8 mouse cellular contexts compared by ENCODE assay signal in genomic region chr8:126824575-126825208, GRCm38 (mm10).
DNase-seq lines count a peak whose midpoint lies in the region; ATAC-seq and TF ChIP-seq lines count a peak whose summit lies in the region.

No protein-coding gene starts in this region.

- peaks cover 55% of the 10 kb centered on the region for H3K4me1 ChIP-seq in heart, embryonic 13.5 days
- peaks cover 43% of the 10 kb centered on the region for H3K4me1 ChIP-seq in kidney, postnatal 0 days (replicated peaks; ENCODE audit: insufficient read depth, low read length)

- H3K27ac ChIP-seq in heart, embryonic 13.5 days (replicated peaks) = peak overlapping the region; percentile 94
- H3K27ac ChIP-seq in kidney, postnatal 0 days = peak overlapping the region; percentile 99

- 49% methylated on average over 10 of the region's 10 CpGs for WGBS in heart, embryonic 13.5 days
- 30% methylated on average over 10 of the region's 10 CpGs for WGBS in kidney, postnatal 0 days

- no peak for ATAC-seq in heart, embryonic 13.5 days (ENCODE audit: extremely low read depth, insufficient number of reproducible peaks, low FRiP score, low TSS enrichment)
- peak; percentile 71 for ATAC-seq in kidney, postnatal 0 days (replicated peaks; ENCODE audit: low FRiP score, low read depth)
- peak; percentile 38 for ATAC-seq in megakaryocyte progenitor cell, adult 5-6 weeks (replicated peaks; ENCODE audit: poor library complexity)

- H3K4me3 ChIP-seq in heart, embryonic 13.5 days = no peak overlapping the region
- H3K4me3 ChIP-seq in kidney, postnatal 0 days (replicated peaks; ENCODE audit: low read depth, low read length) = no peak overlapping the region

- H3K4me2 ChIP-seq in heart, embryonic 13.5 days = no peak overlapping the region
- H3K4me2 ChIP-seq in kidney, postnatal 0 days (ENCODE audit: low read length) = no peak overlapping the region

- H3K36me3 ChIP-seq in heart, embryonic 13.5 days = no peaks in the 10 kb centered on the region
- no peaks in the 10 kb centered on the region for H3K36me3 ChIP-seq in kidney, postnatal 0 days (ENCODE audit: insufficient read depth, low read length)

- H3K27me3 ChIP-seq in heart, embryonic 13.5 days (replicated peaks) = no peaks in the 10 kb centered on the region
- no peaks in the 10 kb centered on the region for H3K27me3 ChIP-seq in kidney, postnatal 0 days (ENCODE audit: insufficient read depth, low read length)

- H3K9ac ChIP-seq in heart, embryonic 13.5 days = peak overlapping the region; percentile 44; the same call in 1 of the 2 replicates
- H3K9ac ChIP-seq in kidney, postnatal 0 days (ENCODE audit: low read depth, low read length) = no peak overlapping the region

- DNase-seq in cerebellum, postnatal 14 days = peak; percentile 61 to 74
- DNase-seq in cerebellum, adult 11-12 months = no peak
- peak; percentile 61 for DNase-seq in embryo, embryonic 9.5 days (ENCODE audit: extremely low spot score)
- peak; percentile 90 for DNase-seq in kidney, postnatal 0 days (ENCODE audit: low spot score)
- peak; percentile 92 for DNase-seq in yolk sac, embryonic 10.5 days (ENCODE audit: low spot score)
- DNase-seq in frontal cortex, adult 2 months (ENCODE audit: extremely low spot score in 1 of 2, low spot score in 1 of 2) = no peak

- no peaks in the 10 kb centered on the region for H3K9me3 ChIP-seq in heart, embryonic 13.5 days
- no peaks in the 10 kb centered on the region for H3K9me3 ChIP-seq in kidney, postnatal 0 days (replicated peaks; ENCODE audit: low read length)

- no peak for TF ChIP-seq CTCF in kidney, postnatal 0 days (IDR thresholded peaks at IDR 0.05; ENCODE audit: low read depth)

Comparison
In these comparisons a context has a peak if more than half of its experiments do, and no peak if none do; other contexts are left out.
1. DNase-seq: peak in cerebellum, postnatal 14 days (2 of 2), embryo, embryonic 9.5 days (single experiment), kidney, postnatal 0 days (single experiment) and yolk sac, embryonic 10.5 days (single experiment); none in cerebellum, adult 11-12 months (single experiment) and frontal cortex, adult 2 months (0 of 2).